In the genomic region with DNA sequence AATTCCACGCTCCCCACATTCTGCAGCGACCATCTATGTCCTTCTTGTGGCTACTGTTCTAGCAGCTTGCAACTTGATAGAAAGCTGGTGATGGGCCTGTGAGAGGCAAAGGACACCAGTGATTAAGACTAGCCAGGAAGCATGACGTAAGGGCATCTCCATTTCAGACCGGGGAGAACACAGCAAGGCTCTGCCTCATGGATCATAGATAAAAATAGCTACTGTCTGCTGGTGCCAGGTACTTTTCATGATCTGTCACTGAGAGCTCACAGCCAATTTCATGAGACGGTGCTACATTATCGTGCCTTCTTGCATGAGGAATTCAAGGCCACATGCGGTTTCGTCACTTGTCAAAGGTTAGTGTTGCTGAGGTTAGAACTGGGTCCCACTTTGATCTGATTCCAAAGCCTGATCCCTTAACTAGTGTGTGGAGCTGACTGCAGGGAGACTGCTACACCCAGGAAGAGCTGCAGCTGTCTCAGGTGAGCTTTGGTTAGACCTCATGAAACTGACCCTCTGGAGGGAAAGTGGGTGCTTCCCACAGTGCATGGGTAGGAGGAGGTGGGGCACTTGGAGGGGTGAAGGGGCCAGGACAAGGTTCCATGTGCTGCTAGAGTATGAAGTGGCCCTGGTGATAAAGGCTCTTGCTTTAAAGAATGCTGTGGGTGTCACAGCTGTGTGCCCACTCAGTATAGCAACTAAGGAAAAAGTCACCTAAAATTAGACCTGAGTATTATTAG, we compare ENCODE assay signal across 12 mouse cellular contexts.
DNase-seq lines count a peak whose midpoint lies in the region; ATAC-seq and TF ChIP-seq lines count a peak whose summit lies in the region.
"Had no signal": no experiment of that assay in that cellular context is flagged by ENCODE, and none has a peak within 500 bp of the region (broad histone marks: within the 10 kb centered on the region; RNA-seq: fewer than 3 reads in every experiment).

No protein-coding gene starts in this region.

- H3K4me3 ChIP-seq in lung, postnatal 0 days (ENCODE audit: low read depth, low read length) = no peak overlapping the region
- no peak overlapping the region for H3K4me3 ChIP-seq in lung, adult 2 months (replicated peaks; ENCODE audit: extremely low read depth, low read depth, low read length)
- H3K4me3 ChIP-seq in heart, embryonic 13.5 days = peak overlapping the region; percentile 24
- H3K4me3 ChIP-seq: midbrain, embryonic 15.5 days had no signal

- H3K4me2 ChIP-seq in lung, postnatal 0 days (replicated peaks; ENCODE audit: low read depth, low read length) = no peak overlapping the region
- H3K4me2 ChIP-seq in heart, embryonic 13.5 days = peak overlapping the region; percentile 56
- H3K4me2 ChIP-seq: midbrain, embryonic 15.5 days had no signal

- no peak overlapping the region for H3K9ac ChIP-seq in lung, postnatal 0 days (replicated peaks; ENCODE audit: low read depth)
- peak overlapping the region; percentile 69 for H3K9ac ChIP-seq in heart, embryonic 13.5 days
- H3K9ac ChIP-seq: midbrain, embryonic 15.5 days had no signal

- H3K27me3 ChIP-seq in lung, postnatal 0 days (replicated peaks; ENCODE audit: insufficient read depth, low read length) = no peaks in the 10 kb centered on the region
- no peaks in the 10 kb centered on the region for H3K27me3 ChIP-seq in heart, embryonic 13.5 days (replicated peaks)
- H3K27me3 ChIP-seq: midbrain, embryonic 15.5 days had no signal

- no peaks in the 10 kb centered on the region for H3K9me3 ChIP-seq in lung, postnatal 0 days (ENCODE audit: low read length)
- no peaks in the 10 kb centered on the region for H3K9me3 ChIP-seq in heart, embryonic 13.5 days
- H3K9me3 ChIP-seq: midbrain, embryonic 15.5 days had no signal

- peak; percentile 39 for DNase-seq in lung, postnatal 0 days (ENCODE audit: low spot score)
- no peak for DNase-seq in lung, adult 2 months
- DNase-seq in cerebellum, postnatal 14 days = peak; percentile 28 to 47
- DNase-seq in skeletal muscle tissue, adult 2 months (ENCODE audit: low read depth, low spot score) = peak; percentile 94
- DNase-seq in ovary, postnatal 14 days (ENCODE audit: low spot score) = no peak
- DNase-seq in natural killer cell, adult 2 months (ENCODE audit: low spot score in 2 of 2) = no peak
- DNase-seq in urinary bladder, postnatal 36 days (ENCODE audit: low spot score in 2 of 2) = no peak
- DNase-seq: thymus, adult 2 months had no signal

- no peaks in the 10 kb centered on the region for H3K36me3 ChIP-seq in lung, postnatal 0 days (ENCODE audit: insufficient read depth, low read length)
- H3K36me3 ChIP-seq in heart, embryonic 13.5 days = no peaks in the 10 kb centered on the region
- H3K36me3 ChIP-seq: midbrain, embryonic 15.5 days had no signal

- no peak for TF ChIP-seq EP300 in lung, postnatal 0 days (IDR thresholded peaks at IDR 0.05)

- TF ChIP-seq POLR2A in lung, adult 2 months (IDR thresholded peaks at IDR 0.05; ENCODE audit: borderline replicate concordance, extremely low read depth, low read depth, low read length) = no peak

- WGBS in lung, postnatal 0 days = 59% methylated on average over 8 of the region's 8 CpGs
- whole genome bisulfite sequencing in lung, adult 2 months = 59% methylated on average over 8 of the region's 8 CpGs
- 24% methylated on average over 8 of the region's 8 CpGs for WGBS in heart, embryonic 13.5 days

- peaks cover 3% of the 10 kb centered on the region; the same call in 1 of the 2 replicates for H3K4me1 ChIP-seq in lung, postnatal 0 days (ENCODE audit: insufficient read depth, low read depth, low read length)
- peaks cover 1% of the 10 kb centered on the region for H3K4me1 ChIP-seq in lung, adult 2 months (ENCODE audit: control insufficient read depth, insufficient read depth, low read length)
- peaks cover 64% of the 10 kb centered on the region for H3K4me1 ChIP-seq in heart, embryonic 13.5 days
- H3K4me1 ChIP-seq: midbrain, embryonic 15.5 days had no signal

- peak; percentile 44; the same call in 1 of the 2 replicates for ATAC-seq in lung, postnatal 0 days
- peak; percentile 52; the same call in 1 of the 2 replicates for ATAC-seq in heart, embryonic 13.5 days (ENCODE audit: extremely low read depth, insufficient number of reproducible peaks, low FRiP score, low TSS enrichment)
- ATAC-seq: forebrain, embryonic 14.5 days; intestine, postnatal 0 days; midbrain, embryonic 15.5 days had no signal

- TF ChIP-seq CTCF in lung, postnatal 0 days (IDR thresholded peaks at IDR 0.05) = no peak
- TF ChIP-seq CTCF in lung, adult 2 months (IDR thresholded peaks at IDR 0.05; ENCODE audit: insufficient read depth, low read length) = no peak

- no peak overlapping the region for H3K27ac ChIP-seq in lung, postnatal 0 days (ENCODE audit: low read length)
- peak overlapping the region; percentile 95 for H3K27ac ChIP-seq in heart, embryonic 13.5 days (replicated peaks)
- H3K27ac ChIP-seq: midbrain, embryonic 15.5 days had no signal

Comparison
In these comparisons a context has a peak if more than half of its experiments do, and no peak if none do; other contexts are left out.
1. DNase-seq: peak in lung, postnatal 0 days (single experiment), cerebellum, postnatal 14 days (2 of 2) and skeletal muscle tissue, adult 2 months (single experiment); none in lung, adult 2 months (single experiment), ovary, postnatal 14 days (single experiment), natural killer cell, adult 2 months (0 of 2) and urinary bladder, postnatal 36 days (0 of 2).